Comparison of ENCODE assay signal across 13 mouse cellular contexts in the genomic region with DNA sequence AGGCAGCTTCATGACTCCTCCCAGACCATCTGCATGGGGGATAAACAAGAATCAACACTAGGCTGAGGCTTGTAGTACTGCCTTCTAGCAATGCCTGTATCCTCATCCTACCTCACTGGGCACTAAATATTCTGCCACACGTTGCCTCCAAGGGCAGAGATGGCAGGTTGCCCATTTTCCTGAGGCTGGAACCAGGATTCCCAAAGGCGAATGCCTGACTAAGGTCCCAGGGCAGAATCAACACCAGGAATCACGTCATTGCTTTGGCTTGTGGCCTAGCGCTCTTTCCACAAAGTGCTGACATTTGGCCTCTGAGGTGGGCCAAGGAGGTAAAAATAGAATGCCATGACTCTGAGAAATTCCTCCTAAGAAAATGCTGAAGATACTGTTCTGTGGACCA.
A peak's percentile ranks its signal among the peaks of the same experiment; 100 is the strongest.
DNase-seq lines count a peak whose midpoint lies in the region; ATAC-seq and TF ChIP-seq lines count a peak whose summit lies in the region.
"Had no signal": no experiment of that assay in that cellular context is flagged by ENCODE, and none has a peak within 500 bp of the region (broad histone marks: within the 10 kb centered on the region; RNA-seq: fewer than 3 reads in every experiment).

No protein-coding gene starts in this region.

- ATAC-seq in lung, postnatal 0 days: no peak
- no peak for ATAC-seq in midbrain, embryonic 14.5 days (ENCODE audit: low FRiP score, low TSS enrichment)
- ATAC-seq: forebrain, embryonic 16.5 days; hindbrain, postnatal 0 days had no signal

- no peak for TF ChIP-seq CTCF in lung, postnatal 0 days (IDR thresholded peaks at IDR 0.05)

- no peak for TF ChIP-seq EP300 in lung, postnatal 0 days (IDR thresholded peaks at IDR 0.05)

- 67% methylated on average over 4 of the region's 4 CpGs for WGBS in lung, postnatal 0 days
- 82% methylated on average over 4 of the region's 4 CpGs for WGBS in midbrain, embryonic 14.5 days

- no peak overlapping the region for H3K9ac ChIP-seq in lung, postnatal 0 days (replicated peaks; ENCODE audit: low read depth)
- H3K9ac ChIP-seq in midbrain, embryonic 14.5 days (replicated peaks; ENCODE audit: low read length): no peak overlapping the region

- H3K27ac ChIP-seq in lung, postnatal 0 days (ENCODE audit: low read length): no peak overlapping the region
- no peak overlapping the region for H3K27ac ChIP-seq in midbrain, embryonic 14.5 days (replicated peaks; ENCODE audit: low read depth, low read length)
- H3K27ac ChIP-seq: hindbrain, postnatal 0 days had no signal

- H3K9me3 ChIP-seq in lung, postnatal 0 days (ENCODE audit: low read length): no peaks in the 10 kb centered on the region
- H3K9me3 ChIP-seq in midbrain, embryonic 14.5 days (ENCODE audit: control insufficient read depth, low read length): no peaks in the 10 kb centered on the region

- intact Hi-C loops in heart, postnatal 14 days (cut with DNase I): no loop called here

- no peaks in the 10 kb centered on the region for H3K27me3 ChIP-seq in lung, postnatal 0 days (replicated peaks; ENCODE audit: insufficient read depth, low read length)
- H3K27me3 ChIP-seq in midbrain, embryonic 14.5 days (ENCODE audit: control insufficient read depth, insufficient read depth, low read length): no peaks in the 10 kb centered on the region

- no peaks in the 10 kb centered on the region for H3K4me1 ChIP-seq in lung, postnatal 0 days (ENCODE audit: insufficient read depth, low read depth, low read length)
- H3K4me1 ChIP-seq in midbrain, embryonic 14.5 days (ENCODE audit: control insufficient read depth, insufficient read depth, low read length): no peaks in the 10 kb centered on the region

- DNase-seq in adrenal gland, adult (ENCODE audit: inconsistent age in 2 of 2, low spot score in 1 of 2): peak; percentile 29 to 53
- no peak for DNase-seq in adrenal gland, adult 18-20 months (ENCODE audit: low spot score in 2 of 2)
- peak; percentile 40 for DNase-seq in lung, postnatal 10 days
- no peak for DNase-seq in lung, postnatal 0 days (ENCODE audit: low spot score)
- peak; percentile 31 to 55 for DNase-seq in heart, postnatal 14 days
- peak; percentile 28 for DNase-seq in skeletal muscle tissue, adult 2 months (ENCODE audit: low read depth, low spot score)
- no peak for DNase-seq in midbrain, embryonic 14.5 days
- no peak for DNase-seq in frontal cortex, postnatal 36 days (ENCODE audit: low spot score in 2 of 2)
- DNase-seq: layer of hippocampus, postnatal 36 days; thymus, postnatal 14 days had no signal

- no peak overlapping the region for H3K4me2 ChIP-seq in lung, postnatal 0 days (replicated peaks; ENCODE audit: low read depth, low read length)
- no peak overlapping the region for H3K4me2 ChIP-seq in midbrain, embryonic 14.5 days (ENCODE audit: low read length)

- no peak overlapping the region for H3K4me3 ChIP-seq in lung, postnatal 0 days (ENCODE audit: low read depth, low read length)
- no peak overlapping the region for H3K4me3 ChIP-seq in midbrain, embryonic 14.5 days (replicated peaks; ENCODE audit: low read depth, low read length)

- no peaks in the 10 kb centered on the region for H3K36me3 ChIP-seq in lung, postnatal 0 days (ENCODE audit: insufficient read depth, low read length)
- no peaks in the 10 kb centered on the region for H3K36me3 ChIP-seq in midbrain, embryonic 14.5 days (ENCODE audit: control insufficient read depth, insufficient read depth, low read length)
- H3K36me3 ChIP-seq: G1E had no signal

Comparison
In these comparisons a context has a peak if more than half of its experiments do, and no peak if none do; other contexts are left out.
1. DNase-seq: peak in adrenal gland, adult (2 of 2), lung, postnatal 10 days (single experiment), heart, postnatal 14 days (2 of 2) and skeletal muscle tissue, adult 2 months (single experiment); none in adrenal gland, adult 18-20 months (0 of 2), lung, postnatal 0 days (single experiment), midbrain, embryonic 14.5 days (single experiment) and frontal cortex, postnatal 36 days (0 of 2).